Mouse (Mus musculus): ENCODE results near the gene Gpd1. TPM values are rescaled to one million over a fixed set of nuclear protein-coding genes. Genes with fewer than 3 reads are reported as not detected.

Gene Gpd1
- polyA plus RNA-seq, 3 experiments from 2014 or later: 0.24 to 0.39 TPM; not detected in 1

DNA sequence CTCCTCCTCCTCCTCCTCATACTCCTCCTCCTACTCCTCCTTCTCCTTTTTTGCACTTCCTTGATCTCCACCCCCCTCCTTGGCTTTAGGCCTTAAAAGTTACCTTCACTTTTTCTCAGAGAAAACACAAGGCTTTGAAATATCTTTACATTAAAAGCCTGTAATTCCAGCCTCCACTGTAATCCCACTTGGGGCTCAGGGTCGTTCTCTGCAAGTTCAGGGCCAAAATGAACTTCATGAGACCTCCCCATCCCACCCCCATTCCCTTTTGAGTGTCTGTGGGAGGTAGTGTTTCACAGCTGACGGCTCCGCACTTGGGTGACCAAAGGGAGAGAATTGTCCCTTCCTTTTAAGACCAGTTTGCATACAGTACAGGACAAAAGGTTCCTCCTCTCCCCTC is 55.6 kb downstream of the Gpd1 start:
- no peak for ATAC-seq

Other genes with a start within 250 kb of the Gpd1 start
- 10 to 100 TPM; 16.9 to 30.8 (median 30.6) TPM for gene Bcdin3d, start 242.8 kb upstream of the Gpd1 start, polyA plus RNA-seq (2017; shearing (Covaris generic))
- gene Faim2, start 189.3 kb upstream of the Gpd1 start, polyA plus RNA-seq (2017; shearing (Covaris generic)): under 1 TPM in 2 of 3 experiments, not detected in 1; 0.03 to 0.15 TPM
- gene Aqp2, start 138.5 kb upstream of the Gpd1 start, polyA plus RNA-seq (2017; shearing (Covaris generic)): not detected
- not detected for gene Aqp5, start 126.7 kb upstream of the Gpd1 start, polyA plus RNA-seq (2017; shearing (Covaris generic))
- gene Aqp6, start 116.1 kb upstream of the Gpd1 start, polyA plus RNA-seq (2017; shearing (Covaris generic)): not detected
- 100 to 1,000 TPM in 1 of 3 experiments, 10 to 100 TPM in 2; 18.4 to 106 (median 18.6) TPM for gene Racgap1, start 65.9 kb upstream of the Gpd1 start, polyA plus RNA-seq (2017; shearing (Covaris generic))
- gene Asic1, start 47.1 kb upstream of the Gpd1 start, polyA plus RNA-seq (2017; shearing (Covaris generic)): under 1 TPM in 2 of 3 experiments, not detected in 1; 0.20 to 0.40 TPM
- gene Smarcd1, start 15.4 kb upstream of the Gpd1 start, polyA plus RNA-seq (2017; shearing (Covaris generic)): 10 to 100 TPM in 2 of 3 experiments, 1 to 10 TPM in 1; 8.4 to 15.5 (median 10.5) TPM
- gene Gm17349, start 12.0 kb upstream of the Gpd1 start, polyA plus RNA-seq (2017; shearing (Covaris generic)): not detected
- 100 to 1,000 TPM; 133 to 168 (median 166) TPM for gene Cox14, start 8.1 kb downstream of the Gpd1 start, polyA plus RNA-seq (2017; shearing (Covaris generic))
- gene Cers5, start 55.4 kb downstream of the Gpd1 start, polyA plus RNA-seq (2017; shearing (Covaris generic)): 10 to 100 TPM; 49.5 to 66.7 (median 56.5) TPM
- 1 to 10 TPM; 2.2 to 2.9 (median 2.3) TPM for gene Lima1, start 157.9 kb downstream of the Gpd1 start, polyA plus RNA-seq (2017; shearing (Covaris generic))
- gene Fam186a, start 249.5 kb downstream of the Gpd1 start, polyA plus RNA-seq (2017; shearing (Covaris generic)): not detected

Data from inflammation-experienced regulatory T-cells, adult 6 months (primary cell).